In the genomic region with DNA sequence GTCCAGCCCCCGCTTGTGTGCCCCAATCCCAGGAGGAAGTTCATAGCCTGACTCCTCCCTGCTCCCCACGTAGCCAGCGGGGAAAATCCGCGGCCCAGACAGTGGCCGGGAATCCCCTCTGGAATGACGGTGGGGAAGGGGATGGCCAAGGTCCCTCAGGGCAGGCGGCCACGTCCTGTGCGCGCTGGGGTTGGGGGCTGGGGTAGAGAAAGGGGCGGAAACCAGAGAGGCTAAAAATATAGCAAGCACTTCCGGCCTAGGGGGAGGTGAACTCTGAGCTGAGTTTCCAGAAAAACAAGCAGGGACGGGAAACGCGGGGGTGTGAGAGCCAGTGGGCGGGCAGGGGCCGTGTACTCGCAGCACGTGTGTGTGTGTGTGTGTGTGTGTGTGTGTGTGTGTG, we compare ENCODE assay signal across 8 mouse cellular contexts. TPM values are rescaled to one million over a fixed set of nuclear protein-coding genes. Genes with fewer than 3 reads are reported as not detected.
DNase-seq lines count a peak whose midpoint lies in the region; ATAC-seq lines count a peak whose summit lies in the region.

No protein-coding gene starts in this region.

- H3K4me2 ChIP-seq in forebrain, embryonic 13.5 days = peak overlapping the region; percentile 56
- H3K4me2 ChIP-seq in midbrain, embryonic 11.5 days = peak overlapping the region; percentile 41

- DNase-seq in CD8-positive naive resting alpha-beta T cell, adult 2 months (ENCODE audit: low read depth in 2 of 2, low spot score in 2 of 2) = peak; percentile 91
- peak; percentile 90 for DNase-seq in adrenal gland, adult 2 months
- DNase-seq in heart, postnatal 4 days = peak; percentile 92
- peak; percentile 88 for DNase-seq in limb, embryonic 10.5 days (ENCODE audit: low spot score)
- no peak for DNase-seq in midbrain, embryonic 11.5 days (ENCODE audit: low spot score, missing footprints)
- peak; percentile 87 to 92 for DNase-seq in spleen, adult 18-20 months

- WGBS in forebrain, embryonic 13.5 days = 3% methylated on average over 17 of the region's 20 CpGs
- 3% methylated on average over 16 of the region's 20 CpGs for WGBS in limb, embryonic 10.5 days
- whole genome bisulfite sequencing in midbrain, embryonic 11.5 days = 6% methylated on average over 20 of the region's 20 CpGs

- peak overlapping the region; percentile 26 for H3K4me3 ChIP-seq in forebrain, embryonic 13.5 days
- H3K4me3 ChIP-seq in limb, embryonic 10.5 days = peak overlapping the region; percentile 46
- no peak overlapping the region for H3K4me3 ChIP-seq in midbrain, embryonic 11.5 days (ENCODE audit: low read depth, low read length)

- peak overlapping the region; percentile 58 for H3K9ac ChIP-seq in forebrain, embryonic 13.5 days
- peak overlapping the region; percentile 5 for H3K9ac ChIP-seq in midbrain, embryonic 11.5 days (ENCODE audit: low read length)

- peaks cover 50% of the 10 kb centered on the region for H3K4me1 ChIP-seq in forebrain, embryonic 13.5 days
- peaks cover 75% of the 10 kb centered on the region for H3K4me1 ChIP-seq in limb, embryonic 10.5 days
- peaks cover 30% of the 10 kb centered on the region for H3K4me1 ChIP-seq in midbrain, embryonic 11.5 days (ENCODE audit: control insufficient read depth, insufficient read depth, low read length)

- peak overlapping the region; percentile 54 for H3K27ac ChIP-seq in forebrain, embryonic 13.5 days
- peak overlapping the region; percentile 95 for H3K27ac ChIP-seq in limb, embryonic 10.5 days
- peak overlapping the region; percentile 37; the same call in 1 of the 2 replicates for H3K27ac ChIP-seq in midbrain, embryonic 11.5 days (ENCODE audit: low read depth, low read length)

- H3K27me3 ChIP-seq in forebrain, embryonic 13.5 days = 0 out of 2 replicates have a peak, but pooled peaks cover 2% of the 10 kb centered on the region
- H3K27me3 ChIP-seq in limb, embryonic 10.5 days (ENCODE audit: low read depth, poor library complexity, severe bottlenecking) = no peaks in the 10 kb centered on the region
- peaks cover 8% of the 10 kb centered on the region; the same call in 1 of the 2 replicates for H3K27me3 ChIP-seq in midbrain, embryonic 11.5 days (ENCODE audit: control insufficient read depth, insufficient read depth, low read length)

- peaks cover 15% of the 10 kb centered on the region for H3K36me3 ChIP-seq in forebrain, embryonic 13.5 days (ENCODE audit: poor library complexity, severe bottlenecking)
- H3K36me3 ChIP-seq in limb, embryonic 10.5 days = peaks cover 28% of the 10 kb centered on the region
- H3K36me3 ChIP-seq in midbrain, embryonic 11.5 days (ENCODE audit: control insufficient read depth, insufficient read depth, low read length) = no peaks in the 10 kb centered on the region; the same call in 1 of the 2 replicates

- no peaks in the 10 kb centered on the region for H3K9me3 ChIP-seq in forebrain, embryonic 13.5 days (replicated peaks)
- no peaks in the 10 kb centered on the region for H3K9me3 ChIP-seq in limb, embryonic 10.5 days (replicated peaks)
- no peaks in the 10 kb centered on the region for H3K9me3 ChIP-seq in midbrain, embryonic 11.5 days (ENCODE audit: control insufficient read depth, low read length)

- ATAC-seq in forebrain, embryonic 13.5 days = no peak
- ATAC-seq in midbrain, embryonic 11.5 days (ENCODE audit: low FRiP score) = peak; percentile 20
- no peak for ATAC-seq in frontal cortex, adult (ENCODE audit: low TSS enrichment)

RNA-seq across cellular contexts. Expression of a gene that starts 1.9 kb away (rescaled TPM):
- 10 to 100 TPM; 16.3 to 19.4 TPM for total RNA-seq in adrenal gland, adult 2 months (2021)
- 25.9 and 32.3 TPM in 2 replicates for polyA plus RNA-seq in adrenal gland, adult 2 months (2012; rRNA removed)
- 4.5 and 4.8 TPM in 2 replicates for polyA plus RNA-seq in forebrain, embryonic 13.5 days (2015; fragmentation: Nextera tagmentation; extraction: Ambion mirVana)
- total RNA-seq in heart, postnatal 4 days (2021) = 10 to 100 TPM; 12.7 to 12.9 TPM
- 7.5 and 7.9 TPM in 2 replicates for polyA plus RNA-seq in limb, embryonic 10.5 days (2016; fragmentation: Nextera tagmentation; extraction: Ambion mirVana)
- polyA plus RNA-seq in midbrain, embryonic 11.5 days (2014; fragmentation: Nextera tagmentation; extraction: Ambion mirVana) = 3.3 and 3.5 TPM in 2 replicates

RNA-seq across cellular contexts. Expression of a gene that starts 9.5 kb away (rescaled TPM):
- 10 to 100 TPM; 14.9 to 15.6 TPM for total RNA-seq in adrenal gland, adult 2 months (2021)
- 22.5 and 23.2 TPM in 2 replicates for polyA plus RNA-seq in adrenal gland, adult 2 months (2012; rRNA removed)
- polyA plus RNA-seq in forebrain, embryonic 13.5 days (2015; fragmentation: Nextera tagmentation; extraction: Ambion mirVana) = 43.1 and 50.0 TPM in 2 replicates
- total RNA-seq in heart, postnatal 4 days (2021) = 10 to 100 TPM; 42.1 to 42.9 TPM
- polyA plus RNA-seq in limb, embryonic 10.5 days (2016; fragmentation: Nextera tagmentation; extraction: Ambion mirVana) = 90.5 and 118 TPM in 2 replicates
- polyA plus RNA-seq in midbrain, embryonic 11.5 days (2014; fragmentation: Nextera tagmentation; extraction: Ambion mirVana) = 36.1 and 39.4 TPM in 2 replicates

RNA-seq across cellular contexts. Expression of a gene that starts 10.6 kb away (rescaled TPM):
- 10 to 100 TPM; 39.6 to 49.7 TPM for total RNA-seq in adrenal gland, adult 2 months (2021)
- polyA plus RNA-seq in adrenal gland, adult 2 months (2012; rRNA removed) = 72.1 and 88.5 TPM in 2 replicates
- 49.3 and 51.5 TPM in 2 replicates for polyA plus RNA-seq in forebrain, embryonic 13.5 days (2015; fragmentation: Nextera tagmentation; extraction: Ambion mirVana)
- total RNA-seq in heart, postnatal 4 days (2021) = 10 to 100 TPM; 22.9 to 24.5 TPM
- 65.1 and 67.0 TPM in 2 replicates for polyA plus RNA-seq in limb, embryonic 10.5 days (2016; fragmentation: Nextera tagmentation; extraction: Ambion mirVana)
- polyA plus RNA-seq in midbrain, embryonic 11.5 days (2014; fragmentation: Nextera tagmentation; extraction: Ambion mirVana) = 44.4 and 50.5 TPM in 2 replicates

RNA-seq across cellular contexts. Expression of a gene that starts 10.8 kb away (rescaled TPM):
- total RNA-seq in adrenal gland, adult 2 months (2021) = 100 to 1,000 TPM in 1 of 2 experiments, 10 to 100 TPM in 1; 73.4 to 104 TPM
- polyA plus RNA-seq in adrenal gland, adult 2 months (2012; rRNA removed) = 323 and 399 TPM in 2 replicates
- 95.4 and 97.1 TPM in 2 replicates for polyA plus RNA-seq in forebrain, embryonic 13.5 days (2015; fragmentation: Nextera tagmentation; extraction: Ambion mirVana)
- 10 to 100 TPM; 50.1 to 53.5 TPM for total RNA-seq in heart, postnatal 4 days (2021)
- 81.3 and 91.5 TPM in 2 replicates for polyA plus RNA-seq in limb, embryonic 10.5 days (2016; fragmentation: Nextera tagmentation; extraction: Ambion mirVana)
- 72.8 and 83.8 TPM in 2 replicates for polyA plus RNA-seq in midbrain, embryonic 11.5 days (2014; fragmentation: Nextera tagmentation; extraction: Ambion mirVana)

RNA-seq across cellular contexts. Expression of a gene that starts 31.5 kb away (rescaled TPM):
- 1,000 to 10,000 TPM in 1 of 2 experiments, 100 to 1,000 TPM in 1; 895 to 1,085 TPM for total RNA-seq in adrenal gland, adult 2 months (2021)
- polyA plus RNA-seq in adrenal gland, adult 2 months (2012; rRNA removed) = 555 and 709 TPM in 2 replicates
- polyA plus RNA-seq in forebrain, embryonic 13.5 days (2015; fragmentation: Nextera tagmentation; extraction: Ambion mirVana) = 644 and 704 TPM in 2 replicates
- total RNA-seq in heart, postnatal 4 days (2021) = 1,000 to 10,000 TPM in 1 of 2 experiments, 100 to 1,000 TPM in 1; 972 to 1,025 TPM
- 972 and 1,174 TPM in 2 replicates for polyA plus RNA-seq in limb, embryonic 10.5 days (2016; fragmentation: Nextera tagmentation; extraction: Ambion mirVana)
- polyA plus RNA-seq in midbrain, embryonic 11.5 days (2014; fragmentation: Nextera tagmentation; extraction: Ambion mirVana) = 740 and 824 TPM in 2 replicates

Comparison
In these comparisons a context has a peak if more than half of its experiments do, and no peak if none do; other contexts are left out.
1. H3K27ac ChIP-seq: peak in every context shown above with its lines; median percentile 95 in limb, embryonic 10.5 days; 54 in forebrain, embryonic 13.5 days; 37 in midbrain, embryonic 11.5 days.